Mouse (Mus musculus): ENCODE data around the gene Barx1. TPM values are rescaled to one million over a fixed set of nuclear protein-coding genes. Genes with fewer than 3 reads are reported as not detected.

Gene Barx1
- polyA plus RNA-seq, 1 experiment, result not detected

DNA sequence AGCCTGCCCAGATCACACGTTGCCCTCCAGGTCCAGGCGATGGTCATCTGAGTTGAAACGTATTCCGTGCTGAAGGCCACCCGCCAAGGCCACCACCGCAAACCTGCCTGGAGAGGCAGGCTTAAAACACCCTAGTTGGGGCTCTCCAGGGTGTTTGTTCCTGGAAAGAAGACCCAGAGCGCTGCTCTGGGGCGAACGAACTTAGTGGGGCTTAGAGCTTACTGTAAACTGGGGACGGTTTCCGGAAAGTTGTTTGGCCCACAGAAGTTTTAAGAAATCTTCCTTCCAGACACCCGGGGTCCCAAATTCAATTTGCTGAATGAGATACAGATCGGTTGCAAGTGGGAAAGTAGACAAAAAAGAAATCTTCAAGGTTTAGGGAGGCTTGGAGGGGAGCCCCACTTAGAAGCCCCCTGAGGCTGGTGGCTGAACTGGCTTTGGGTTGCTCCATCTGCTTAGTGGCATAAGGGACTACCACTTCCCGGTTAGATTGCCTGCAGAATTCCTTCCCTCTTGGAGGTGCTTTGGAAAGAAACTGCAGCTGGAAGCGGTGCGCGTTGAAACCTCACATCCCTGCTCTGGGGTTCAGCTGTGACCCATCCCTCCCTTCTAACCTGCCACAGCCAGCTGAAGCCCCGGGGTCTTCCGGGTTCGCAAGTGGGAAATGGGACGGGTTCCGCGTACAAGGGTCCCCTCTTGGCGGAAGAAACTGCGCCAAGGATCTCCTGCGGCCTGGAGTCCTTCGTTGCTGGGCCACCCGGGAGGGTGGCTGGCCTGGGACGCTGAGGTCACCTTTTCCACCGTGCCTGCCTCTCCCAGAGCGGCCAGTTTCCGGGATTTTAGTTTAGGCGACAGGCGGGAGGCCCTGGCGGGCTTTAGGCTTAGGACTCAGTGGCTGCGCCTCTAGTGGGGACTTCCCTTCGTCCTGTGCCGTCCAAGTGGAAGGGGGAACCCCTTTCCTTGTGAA is 3.3 kb upstream of the Barx1 start:
- no peak for DNase-seq (ENCODE audit: extremely low spot score in 1 of 2, low spot score in 1 of 2)

DNA sequence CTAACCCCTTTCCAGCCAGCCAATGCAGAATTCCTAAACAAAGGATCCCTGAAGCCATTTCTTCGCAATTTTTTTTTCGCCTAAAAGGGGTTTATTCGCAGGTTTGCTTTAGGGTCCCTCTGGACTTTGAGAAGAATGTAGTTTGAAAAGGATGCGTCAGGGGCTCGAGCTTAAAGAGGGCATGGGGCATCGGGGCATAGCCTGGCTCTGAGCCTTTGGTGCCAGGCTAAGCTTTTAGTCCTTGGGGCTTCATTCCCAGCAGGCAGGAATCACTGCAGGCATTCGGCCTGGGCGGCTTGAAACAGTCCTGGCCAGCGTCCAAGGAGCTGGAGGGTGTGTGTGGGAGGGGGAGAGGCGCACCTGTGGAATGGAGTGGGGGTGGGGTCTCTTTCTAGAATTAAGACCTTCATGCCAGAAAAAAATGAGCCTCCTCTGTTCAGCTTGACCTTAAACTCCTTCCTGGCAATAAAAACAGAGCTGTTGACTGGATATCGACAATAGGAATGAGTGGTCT is 2.5 kb upstream of the Barx1 start:
- no peak for DNase-seq (ENCODE audit: extremely low spot score in 1 of 2, low spot score in 1 of 2)

DNA sequence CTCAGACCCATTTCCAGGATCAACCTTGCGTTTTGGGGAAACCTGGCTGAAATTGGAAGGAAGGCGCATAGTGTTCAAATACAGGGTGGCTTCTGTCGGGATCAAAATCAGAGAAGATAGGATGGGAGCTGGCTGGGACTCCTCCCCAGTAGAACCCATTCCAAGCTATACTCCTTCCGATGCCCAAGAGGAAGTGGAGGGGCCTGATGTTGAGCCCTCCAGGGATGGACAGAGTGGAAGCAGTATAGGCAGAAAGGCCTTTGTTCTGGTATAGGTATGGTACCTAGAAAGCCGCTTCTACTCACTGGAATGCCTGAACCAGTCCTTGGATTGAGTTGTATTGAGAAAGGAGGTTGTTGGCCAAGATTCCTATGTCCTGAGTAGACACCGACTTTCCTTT is 2.1 kb upstream of the Barx1 start:
- DNase-seq (ENCODE audit: extremely low spot score in 1 of 2, low spot score in 1 of 2), result no peak

DNA sequence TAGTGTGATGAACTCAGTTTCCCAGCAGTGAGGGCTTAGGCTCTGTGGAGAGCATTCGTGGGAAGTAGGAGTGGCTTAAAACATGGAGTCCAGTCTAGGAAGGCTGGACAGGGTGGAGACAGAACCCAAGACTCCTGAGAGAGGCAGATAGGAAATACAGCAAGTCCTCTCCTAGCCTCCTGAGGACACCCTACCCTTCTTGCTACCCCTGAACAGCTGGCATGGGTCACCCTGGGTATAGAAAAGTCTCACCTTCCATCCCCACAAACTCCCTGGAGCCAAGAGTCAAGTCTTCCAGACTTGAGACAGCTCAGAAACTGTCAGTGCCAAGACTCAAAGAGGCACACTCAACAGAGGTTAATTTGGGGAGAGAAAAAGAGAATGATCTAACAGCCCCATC is 1.2 kb upstream of the Barx1 start:
- no peak for DNase-seq (ENCODE audit: extremely low spot score in 1 of 2, low spot score in 1 of 2)

DNA sequence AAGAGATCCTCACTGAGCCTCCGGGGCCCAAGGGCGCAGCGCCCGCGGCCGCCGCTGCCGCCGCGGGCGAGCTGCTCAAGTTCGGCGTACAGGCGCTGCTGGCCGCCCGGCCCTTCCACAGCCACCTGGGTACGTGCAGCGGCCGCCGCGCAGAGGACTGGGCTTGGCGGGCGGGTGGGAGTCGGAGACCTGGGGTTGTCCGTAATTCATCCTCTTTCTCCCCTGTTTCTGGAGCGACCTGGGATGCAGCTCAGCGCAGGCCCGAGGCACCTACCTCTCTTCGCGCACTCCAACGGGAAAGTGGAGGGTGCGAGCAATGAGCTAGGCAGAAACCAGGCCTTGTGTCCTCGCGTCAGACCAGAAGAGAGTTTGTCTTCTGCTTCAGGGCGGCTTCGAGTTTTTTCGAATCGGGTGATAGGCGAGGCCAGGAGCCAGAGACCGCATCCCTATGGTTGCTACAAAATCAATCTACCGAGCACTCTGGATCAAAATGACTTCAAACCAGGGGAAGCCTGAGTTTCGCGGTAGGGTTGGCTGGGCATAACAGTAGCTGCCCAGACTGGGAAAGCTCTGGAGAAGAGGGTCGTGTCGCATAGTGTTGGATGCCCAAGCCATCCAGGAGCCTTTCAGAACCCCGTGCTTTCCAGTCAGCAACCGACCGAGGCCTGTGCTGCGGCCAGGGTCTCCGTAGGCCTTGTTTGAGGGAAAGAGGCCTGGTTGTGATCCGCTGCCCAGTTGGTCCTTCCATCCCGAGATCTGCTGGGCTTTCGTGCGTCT is 601 bp downstream of the Barx1 start:
- DNase-seq (ENCODE audit: extremely low spot score in 1 of 2, low spot score in 1 of 2), result no peak

DNA sequence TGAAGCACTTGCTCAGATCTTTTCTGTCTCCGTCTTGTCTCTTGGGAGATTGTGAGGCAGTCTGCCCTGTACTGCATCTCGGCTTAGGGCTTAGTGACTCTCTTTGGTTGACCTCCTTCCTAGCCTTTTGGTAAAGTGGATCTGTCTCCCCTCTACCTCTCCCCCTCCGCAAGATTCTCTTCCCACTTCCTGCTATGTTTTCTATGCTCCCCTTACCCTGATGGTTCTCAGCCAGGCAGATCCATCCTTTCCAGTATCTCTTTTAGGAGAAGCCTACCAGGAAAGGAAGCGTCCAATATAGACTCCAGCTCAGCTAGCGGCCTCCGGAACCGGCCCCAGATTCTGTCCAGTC is 1.2 kb downstream of the Barx1 start:
- no peak for DNase-seq (ENCODE audit: extremely low spot score in 1 of 2, low spot score in 1 of 2)

DNA sequence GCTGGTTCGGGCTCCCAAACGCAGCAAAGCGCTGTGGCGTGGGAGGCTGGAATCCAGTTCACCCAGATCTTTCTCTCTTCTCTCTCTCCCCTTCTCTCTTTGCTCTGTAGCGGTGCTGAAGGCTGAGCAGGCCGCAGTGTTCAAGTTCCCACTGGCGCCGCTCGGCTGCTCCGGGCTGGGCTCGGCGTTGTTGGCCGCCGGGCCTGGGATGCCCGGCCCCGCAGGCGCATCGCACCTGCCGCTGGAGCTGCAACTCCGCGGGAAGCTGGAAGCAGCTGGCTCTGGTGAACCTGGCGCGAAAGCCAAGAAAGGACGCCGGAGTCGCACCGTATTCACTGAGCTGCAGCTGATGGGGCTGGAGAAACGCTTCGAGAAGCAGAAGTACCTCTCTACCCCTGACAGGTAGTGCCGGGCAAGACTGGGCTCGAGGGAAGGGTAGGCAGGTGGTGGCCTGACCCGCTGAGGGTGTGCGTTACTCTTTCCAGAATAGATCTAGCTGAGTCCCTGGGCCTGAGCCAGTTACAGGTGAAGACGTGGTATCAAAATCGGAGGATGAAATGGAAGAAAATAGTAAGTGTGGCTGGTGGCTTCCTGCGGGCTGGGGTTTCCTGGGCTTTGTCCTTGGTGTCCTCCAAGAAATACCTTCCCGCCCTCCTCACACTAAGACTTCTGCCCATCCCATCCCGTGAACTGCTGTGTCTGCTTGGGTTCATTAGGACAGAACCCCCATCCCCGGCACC is 2.3 kb downstream of the Barx1 start:
- DNase-seq (ENCODE audit: extremely low spot score in 1 of 2, low spot score in 1 of 2), result no peak

DNA sequence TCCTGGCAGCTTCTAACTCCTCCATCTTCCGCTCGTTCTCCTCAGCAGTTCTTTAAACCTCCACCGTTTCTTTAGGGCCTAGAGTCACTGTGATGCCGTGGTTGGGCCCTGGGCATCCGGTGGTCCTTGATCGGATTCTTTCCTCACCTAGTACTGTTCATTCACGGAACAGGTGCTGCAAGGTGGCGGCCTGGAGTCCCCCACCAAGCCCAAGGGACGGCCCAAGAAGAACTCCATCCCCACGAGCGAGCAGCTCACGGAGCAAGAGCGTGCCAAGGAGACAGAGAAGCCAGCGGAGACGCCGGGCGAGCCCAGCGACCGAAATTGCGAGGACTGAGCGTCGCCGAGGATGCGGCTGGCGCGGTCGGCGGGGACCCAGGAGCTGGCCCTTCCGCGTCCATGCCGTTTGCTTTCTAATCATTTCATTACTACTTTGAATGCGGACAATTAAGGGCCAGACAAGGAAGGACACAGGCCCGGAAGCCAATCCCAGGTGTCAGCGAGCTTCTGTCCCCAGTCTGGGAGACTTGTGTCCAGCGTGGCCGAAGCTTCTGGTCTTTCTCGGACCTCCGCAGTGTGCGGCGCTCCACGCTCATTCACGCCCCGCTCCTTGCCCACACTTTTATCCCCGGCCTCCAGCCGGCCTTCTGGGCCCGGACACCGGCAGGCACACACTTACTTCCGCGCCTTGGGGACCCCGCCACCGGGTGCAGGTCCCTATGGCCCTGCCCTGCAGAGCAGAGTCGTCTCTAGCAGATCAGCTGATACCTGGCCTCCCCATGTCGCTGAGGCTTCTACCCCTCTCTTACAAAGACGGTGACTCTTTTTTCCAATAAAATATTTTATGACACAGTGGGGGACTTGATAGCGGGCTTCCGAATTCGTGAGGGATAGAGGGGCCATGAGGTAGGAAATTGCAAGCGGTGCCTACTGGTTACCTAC is 3.1 kb downstream of the Barx1 start:
- no peak for DNase-seq (ENCODE audit: extremely low spot score in 1 of 2, low spot score in 1 of 2)

DNA sequence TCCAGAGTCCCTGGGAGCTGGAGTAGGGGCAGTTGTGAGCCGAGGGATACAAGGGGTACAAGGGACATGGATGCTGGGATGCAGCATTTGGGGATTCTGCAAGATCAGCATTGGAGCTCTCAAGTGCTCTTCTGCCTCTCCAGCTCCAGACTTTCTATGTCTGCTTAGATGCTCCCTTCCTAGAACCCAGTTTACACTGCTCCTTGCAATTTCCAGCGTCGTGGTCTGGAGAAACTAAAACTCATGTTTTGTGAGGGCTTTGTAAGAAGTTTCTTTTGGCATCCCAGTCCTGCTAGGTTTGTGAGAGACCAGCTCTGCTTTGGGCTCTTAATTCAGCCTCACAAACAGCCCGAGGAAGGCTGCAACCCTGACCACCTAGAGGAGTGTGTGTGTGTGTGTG is 4.7 kb downstream of the Barx1 start:
- no peak for DNase-seq (ENCODE audit: extremely low spot score in 1 of 2, low spot score in 1 of 2)

DNA sequence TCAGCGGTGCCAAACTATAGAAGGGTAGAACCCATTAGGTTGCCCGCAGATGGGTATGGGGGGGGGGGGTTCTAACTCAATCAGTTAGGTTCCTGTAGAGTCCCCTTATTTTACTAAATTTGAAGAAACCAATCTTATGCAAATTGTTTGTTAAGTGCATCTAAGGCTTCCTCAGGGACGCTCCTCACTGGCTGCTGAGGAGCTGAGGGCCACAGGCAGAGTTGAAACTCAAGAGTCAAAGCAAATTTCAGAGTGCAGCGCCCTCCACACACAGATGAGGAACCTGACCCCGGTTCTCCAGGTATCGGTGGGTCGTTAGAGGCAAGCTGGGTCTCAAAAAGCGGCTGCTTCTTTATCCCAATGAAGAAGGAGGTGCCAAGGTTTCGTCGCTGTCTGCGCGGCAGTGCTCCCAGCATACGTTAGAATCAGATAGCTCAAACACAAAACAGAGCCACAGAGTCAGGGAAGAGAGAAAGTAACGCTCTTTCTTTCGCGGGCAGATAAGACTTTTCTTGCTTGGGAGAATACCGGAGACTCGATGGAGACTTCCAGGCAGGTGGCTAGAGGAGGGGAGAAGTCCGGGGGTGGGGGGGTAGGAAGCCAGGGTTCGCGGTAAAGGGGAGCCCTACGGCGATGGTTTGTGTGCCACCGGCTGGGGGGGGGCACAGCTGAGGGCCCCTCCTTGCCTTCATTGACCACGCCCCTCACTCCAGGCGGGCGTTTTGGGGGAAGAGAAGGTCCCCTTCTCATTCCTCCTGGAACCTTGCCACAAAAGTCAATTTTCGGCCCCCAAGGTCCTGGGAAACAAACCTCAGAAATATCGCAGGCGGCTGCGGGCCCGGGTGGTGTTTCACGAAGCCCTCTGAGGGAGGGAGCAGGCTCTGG is 5.5 kb downstream of the Barx1 start:
- no peak for DNase-seq (ENCODE audit: extremely low spot score in 1 of 2, low spot score in 1 of 2)

DNA sequence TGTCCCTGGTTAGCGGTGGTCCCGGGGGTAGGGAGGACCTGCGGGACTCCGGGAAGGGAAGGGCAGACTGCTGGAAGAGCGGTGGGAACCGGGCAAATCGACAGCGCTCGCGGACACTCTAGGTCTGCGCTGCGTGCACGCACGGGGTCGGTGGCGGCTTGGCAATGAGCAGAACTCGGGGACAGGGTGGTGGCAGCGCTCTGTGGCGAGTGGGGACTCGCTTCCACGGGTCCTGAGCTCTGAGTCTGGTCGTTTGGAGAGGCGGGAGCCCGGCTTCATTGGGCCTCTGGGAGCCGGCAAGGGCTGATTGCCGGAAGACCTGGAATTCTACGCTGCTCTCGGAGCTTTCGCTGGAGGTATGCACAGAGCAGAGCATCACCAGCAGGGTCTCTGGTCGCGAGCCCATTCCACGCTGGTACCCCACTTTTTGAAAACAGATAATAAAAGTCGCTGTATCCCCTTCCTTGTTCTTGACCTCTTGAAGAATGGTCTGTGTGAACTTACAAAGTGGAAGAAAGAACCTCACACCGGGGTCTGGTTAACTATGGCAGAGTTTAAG is 6.3 kb downstream of the Barx1 start:
- DNase-seq (ENCODE audit: extremely low spot score in 1 of 2, low spot score in 1 of 2), result no peak

DNA sequence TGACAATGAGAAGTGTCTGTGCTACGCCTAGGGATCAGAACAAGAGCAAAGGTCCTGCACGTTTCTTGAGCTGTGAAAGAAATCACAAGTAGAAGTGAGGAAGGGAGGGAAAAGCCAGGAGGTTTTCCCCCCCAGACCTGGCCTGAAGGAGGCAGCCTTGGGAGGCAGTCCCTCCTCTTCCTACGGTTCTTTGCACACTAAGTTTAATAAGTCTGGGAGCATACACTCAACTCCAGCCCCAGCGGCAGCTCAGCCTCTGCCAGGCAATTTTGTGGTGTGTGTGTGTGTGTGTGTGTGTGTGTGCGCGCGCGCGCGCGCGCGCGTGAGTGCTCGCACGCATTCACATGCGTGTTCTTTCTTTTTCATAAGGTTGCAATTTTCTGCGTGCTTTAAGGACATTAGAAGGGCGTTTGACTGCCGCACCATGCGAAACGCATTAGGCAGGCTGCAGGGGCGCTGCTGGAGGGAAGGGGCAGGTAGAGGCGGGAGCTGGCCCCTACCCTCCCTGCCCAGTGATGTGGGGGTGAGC is 9.6 kb downstream of the Barx1 start:
- DNase-seq (ENCODE audit: extremely low spot score in 1 of 2, low spot score in 1 of 2), result no peak

DNA sequence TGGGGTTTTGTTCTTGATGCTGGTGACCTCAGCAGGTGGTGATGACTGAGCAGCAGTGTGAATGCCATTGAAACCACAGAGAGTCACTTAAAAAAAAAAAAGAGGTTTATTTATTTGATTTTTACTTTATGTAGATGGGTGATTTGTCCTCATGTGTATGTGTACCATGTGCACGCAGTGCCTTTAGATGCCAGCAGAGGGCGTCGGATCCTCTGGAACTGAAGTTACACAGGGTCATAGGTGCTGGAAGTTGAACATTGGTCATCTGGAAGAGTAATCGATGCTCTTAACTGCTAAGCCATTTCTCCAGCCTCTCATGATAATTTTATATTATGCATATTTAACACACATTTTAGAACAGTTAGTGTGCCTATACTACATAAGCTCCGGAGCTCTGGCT is 11.8 kb downstream of the Barx1 start:
- DNase-seq (ENCODE audit: extremely low spot score in 1 of 2, low spot score in 1 of 2), result no peak

DNA sequence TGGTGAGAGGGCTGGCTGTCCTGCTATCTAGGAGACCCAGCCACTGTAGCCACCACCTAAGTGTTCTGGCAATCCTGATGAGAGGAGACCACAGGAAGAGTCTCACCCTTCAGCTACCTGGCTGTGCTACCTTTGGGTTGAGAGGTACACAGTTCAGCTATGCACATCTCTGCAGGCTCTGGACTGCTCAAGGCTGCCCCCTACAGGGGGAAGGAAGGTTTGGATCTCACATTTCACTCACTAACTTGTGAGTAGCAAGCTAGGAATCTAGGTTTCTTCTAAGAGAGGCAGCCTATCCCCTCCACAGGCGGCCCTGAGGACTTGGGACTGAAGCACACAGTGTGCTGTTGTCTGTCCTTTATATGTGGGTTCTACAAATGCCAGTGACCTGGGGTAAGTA is 16.6 kb downstream of the Barx1 start:
- DNase-seq (ENCODE audit: extremely low spot score in 1 of 2, low spot score in 1 of 2), result no peak

DNA sequence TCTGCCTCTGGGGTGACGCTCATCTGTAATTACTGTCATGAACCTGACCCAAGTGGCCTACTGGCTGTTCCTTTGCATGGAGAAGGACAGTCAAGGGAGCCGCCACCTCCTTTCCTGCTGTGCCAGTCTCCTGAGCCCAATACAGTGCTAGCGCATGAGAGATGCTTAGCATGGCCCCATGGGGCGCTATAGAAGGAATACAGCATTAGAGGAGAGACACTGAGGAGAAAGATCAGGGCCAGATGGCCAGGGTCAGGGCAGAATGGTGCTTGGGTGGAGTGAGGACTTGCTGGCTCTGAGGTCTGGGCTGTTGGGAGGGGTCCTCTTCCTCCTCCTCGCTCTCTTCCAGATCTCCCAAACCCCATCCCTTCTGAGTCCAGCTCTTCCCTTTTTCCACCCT is 23.9 kb downstream of the Barx1 start:
- DNase-seq (ENCODE audit: extremely low spot score in 1 of 2, low spot score in 1 of 2), result no peak

DNA sequence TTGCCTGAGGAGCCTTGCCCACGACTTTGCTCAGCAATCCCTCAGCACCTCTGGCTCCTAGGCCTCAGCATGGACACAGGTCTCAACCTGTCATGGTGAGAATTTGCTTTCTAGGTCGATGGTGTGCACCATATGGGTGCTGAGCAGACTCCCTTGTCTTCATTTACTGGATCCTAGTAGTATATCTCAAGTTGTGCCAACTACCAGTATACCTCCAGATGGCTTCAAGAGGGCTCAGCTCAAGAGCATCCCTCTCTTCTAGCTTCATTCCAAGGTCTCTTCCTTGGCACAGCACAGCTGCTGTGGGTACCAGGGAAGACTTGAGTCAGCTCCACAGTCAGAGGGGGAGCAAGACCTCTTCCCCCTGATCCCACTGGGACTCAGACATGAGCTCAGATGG is 29.2 kb downstream of the Barx1 start:
- DNase-seq (ENCODE audit: extremely low spot score in 1 of 2, low spot score in 1 of 2), result peak; percentile 2 to 28

DNA sequence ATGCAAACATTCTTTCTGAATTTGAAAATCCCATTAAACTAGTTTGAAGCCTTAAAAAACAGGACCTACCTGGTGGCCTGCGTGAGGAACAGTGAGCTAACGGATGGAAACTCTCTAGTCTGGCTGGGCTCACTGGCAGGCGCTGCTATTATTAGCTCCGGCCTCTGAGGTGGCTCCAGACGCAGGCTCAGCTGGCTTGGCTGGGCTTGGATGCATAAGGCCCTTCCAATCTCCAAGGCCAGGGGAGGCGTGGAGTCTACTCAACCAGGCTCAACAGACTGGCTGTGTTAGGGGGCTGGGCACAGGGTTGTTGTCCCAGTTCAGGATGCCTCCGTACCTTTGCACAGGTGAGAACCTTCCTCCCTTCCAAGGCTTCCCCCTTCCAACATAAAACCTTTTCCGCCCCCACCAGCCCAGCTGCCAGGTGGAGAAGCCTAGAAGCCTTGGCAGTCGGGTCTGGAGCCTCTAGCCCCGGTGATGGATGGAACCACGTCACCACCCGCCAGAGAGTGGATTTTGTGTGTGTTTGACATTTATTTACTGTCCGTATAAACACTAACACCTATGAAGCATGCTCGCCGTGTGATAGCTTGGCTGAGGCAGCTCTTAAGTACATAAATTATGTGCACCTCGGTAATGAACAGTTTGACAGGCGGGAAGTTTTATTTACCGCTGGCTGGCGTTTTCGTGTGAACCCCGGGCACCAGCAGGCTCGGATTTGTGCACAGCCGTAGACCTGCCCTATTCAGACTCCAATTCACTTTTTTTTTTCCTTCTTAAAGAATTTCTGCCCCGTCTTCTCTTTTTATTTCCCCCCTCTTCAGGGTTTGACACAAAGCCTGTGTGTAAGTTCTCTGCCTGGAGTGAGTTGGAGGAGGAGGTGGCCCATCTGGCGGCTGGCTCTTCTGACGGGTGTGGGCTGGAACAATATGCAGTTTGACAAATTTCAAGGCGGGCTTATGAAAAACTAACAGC is 31.6 kb downstream of the Barx1 start:
- peak; percentile 22 to 72 for DNase-seq (ENCODE audit: extremely low spot score in 1 of 2, low spot score in 1 of 2)

Measured in frontal cortex, adult 2 months (tissue).